Mouse (Mus musculus) G1E (cell line): ENCODE measurements around the gene Dlgap1.

Source experiments
- CTCF ChIP-seq: IDR thresholded peaks from 2 replicates; pipeline ENCODE4 v1.5.1; 2012; ENCODE audit warnings: low read depth, low read length, inconsistent platforms, mixed read lengths
- GATA1 ChIP-seq: IDR thresholded peaks from 2 replicates; pipeline ENCODE4 v1.6.1; 2012; ENCODE audit warnings: borderline replicate concordance, low read length, inconsistent platforms, mixed read lengths
- TAL1 ChIP-seq: conservative IDR thresholded peaks from 2 replicates; pipeline ENCODE4 v1.6.1; 2012; ENCODE audit warnings: low read depth, low read length, inconsistent platforms, mixed read lengths

DNA sequence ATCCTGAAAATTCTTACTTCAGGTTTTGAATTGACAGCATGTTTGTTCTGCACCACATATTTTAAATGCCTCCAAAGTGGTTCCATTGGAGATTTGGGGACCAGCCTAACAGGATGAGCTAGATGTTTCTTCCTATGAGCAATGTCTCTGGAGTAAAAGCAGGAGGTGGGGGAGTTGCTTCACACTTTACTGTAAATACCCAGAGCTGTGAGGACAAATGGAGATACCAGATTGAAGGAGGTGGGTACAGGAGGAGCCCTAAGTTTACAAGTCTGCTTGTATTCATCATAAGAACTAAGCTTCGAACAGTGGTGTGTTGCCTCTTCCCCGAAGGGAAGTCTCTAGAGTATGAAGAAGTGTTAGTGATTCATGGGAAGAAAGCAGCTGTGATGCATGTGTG, 201.0 kb downstream of the Dlgap1 start:
- TF ChIP-seq GATA1, result no peak
- no peak for TF ChIP-seq CTCF
- TF ChIP-seq TAL1, result no peak
